Mouse (Mus musculus): ENCODE measurements at regions not wholly inside any gene's neighbourhood (a gene's known extent, or its start where the extent isn't known, plus 50 kb on each side); places are given as distances from the start of the nearest gene placed in this dataset.
"Not testable (repeated sequence)": the region's sequence is repeated elsewhere in the genome, so short reads cannot be mapped to it uniquely, and the experiment has no call there.

DNA sequence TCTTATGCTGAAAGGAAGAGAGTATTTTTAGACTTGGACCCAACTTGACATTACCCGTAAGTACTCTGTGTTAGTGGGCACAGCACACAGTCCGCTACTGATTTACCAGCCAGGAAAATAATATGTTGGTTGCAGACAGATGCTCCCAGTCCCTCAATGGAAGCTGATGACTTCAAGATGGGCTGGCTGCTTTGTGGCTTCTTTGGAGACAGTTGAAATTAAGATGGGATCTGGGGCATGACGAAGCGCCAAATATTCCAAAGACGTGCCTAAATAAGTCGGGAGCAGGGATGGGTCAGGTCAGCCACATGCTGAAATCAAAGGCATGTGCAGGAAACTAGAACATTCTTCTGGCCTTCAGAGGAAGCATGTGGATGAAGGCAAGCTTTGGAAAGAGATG is 321.8 kb upstream of the Cdh5 start:
- DNase-seq (ENCODE audit: low spot score in 2 of 2): no peak

DNA sequence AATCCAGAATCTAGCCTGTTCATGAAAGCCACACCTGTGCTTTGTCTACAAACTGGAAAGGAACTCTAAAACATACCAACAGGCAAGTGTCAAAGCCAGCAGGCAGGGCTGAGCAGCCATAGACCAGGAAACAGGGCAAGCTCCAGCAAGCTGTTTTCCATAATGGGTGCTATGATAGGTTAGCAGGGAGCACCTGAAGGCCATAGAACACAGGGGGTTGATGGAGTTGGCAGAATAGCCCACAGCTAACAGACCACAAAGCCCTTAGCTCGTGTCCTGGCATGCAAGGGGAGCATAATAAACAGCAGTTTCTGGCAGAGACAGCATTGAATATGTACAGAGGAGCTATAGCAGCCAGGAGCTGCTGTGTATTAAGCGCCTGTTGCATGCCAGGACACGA is 313.1 kb upstream of the Cdh5 start:
- no peak for DNase-seq (ENCODE audit: low spot score in 2 of 2)

DNA sequence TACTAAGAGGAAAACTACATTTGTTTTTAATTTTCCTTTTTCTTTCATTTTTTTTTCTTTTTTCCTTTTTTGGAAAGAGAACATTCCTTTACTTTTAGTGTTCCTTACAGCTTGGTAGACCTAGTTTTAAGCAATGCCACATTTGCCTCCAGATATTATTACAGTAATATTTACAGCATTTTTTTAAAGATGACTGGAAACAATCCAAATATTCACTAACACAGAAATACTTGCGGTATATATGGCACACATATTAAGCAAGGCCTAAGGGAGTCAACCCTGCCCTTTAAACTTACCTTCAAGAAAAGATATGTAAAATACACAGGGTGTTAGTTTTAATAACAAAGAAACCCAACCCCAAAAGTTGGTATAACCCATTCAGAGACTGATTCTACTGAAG is 308.1 kb upstream of the Cdh5 start:
- no peak for DNase-seq (ENCODE audit: low spot score in 2 of 2)

DNA sequence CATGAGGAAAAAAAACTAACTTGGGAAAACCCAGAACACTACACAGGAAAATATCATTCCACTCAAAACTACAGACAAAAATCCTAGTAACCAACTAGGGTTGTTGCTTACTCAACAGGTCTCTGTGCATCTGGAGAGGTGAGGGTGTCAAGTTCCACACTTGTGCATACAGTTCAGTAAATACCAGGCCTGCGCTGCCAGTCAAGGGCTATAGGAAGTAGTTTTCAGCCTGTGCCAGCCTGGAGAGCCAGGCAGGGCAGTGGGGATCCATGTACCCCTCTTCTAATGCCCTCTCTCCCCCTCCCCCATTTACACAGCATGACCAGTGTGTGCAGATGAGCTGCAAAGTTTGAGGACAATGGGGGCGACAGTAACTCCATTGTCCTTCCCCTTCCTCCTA is 302.8 kb upstream of the Cdh5 start:
- DNase-seq (ENCODE audit: low spot score in 2 of 2): not testable (repeated sequence)

DNA sequence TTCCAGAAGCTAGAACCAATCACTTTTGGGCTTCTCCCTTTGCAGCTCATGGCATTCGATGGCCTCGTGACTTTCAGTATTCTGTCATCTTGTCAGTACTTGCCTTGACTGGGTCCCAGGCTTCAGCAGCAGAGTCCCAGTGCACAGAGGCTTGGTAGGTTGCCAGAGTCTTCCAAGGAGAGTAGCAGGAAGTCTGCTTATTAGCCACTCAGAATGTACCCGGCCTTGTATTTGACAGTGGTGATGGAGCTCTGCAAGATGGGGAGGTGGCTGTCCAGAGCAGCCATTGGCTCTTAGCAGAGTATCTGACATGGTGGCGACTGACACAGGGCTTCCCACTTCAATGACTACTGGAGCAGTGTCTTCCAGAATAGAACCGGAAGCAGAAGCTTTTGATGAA is 293.3 kb upstream of the Cdh5 start:
- DNase-seq (ENCODE audit: low spot score in 2 of 2): no peak

DNA sequence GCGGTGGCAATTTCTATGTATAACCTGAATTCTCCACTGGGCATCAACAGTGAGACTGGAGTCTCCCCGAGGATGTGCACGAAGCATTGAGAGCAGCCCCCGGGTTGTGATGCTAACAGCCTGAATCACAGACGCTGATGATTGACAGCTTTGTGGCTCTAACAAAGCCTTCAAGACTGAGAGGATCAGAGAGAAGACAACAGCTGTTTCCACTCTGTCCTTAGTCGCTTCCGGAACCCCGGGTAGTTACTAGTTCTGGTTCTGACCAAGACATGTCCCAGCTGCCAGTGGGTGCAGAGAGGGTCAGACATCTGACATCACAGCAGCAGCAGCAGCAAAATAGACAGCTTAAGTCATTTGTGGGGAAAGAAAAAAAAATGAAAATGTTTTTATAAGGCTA is 292.8 kb upstream of the Cdh5 start:
- no peak for DNase-seq (ENCODE audit: low spot score in 2 of 2)

DNA sequence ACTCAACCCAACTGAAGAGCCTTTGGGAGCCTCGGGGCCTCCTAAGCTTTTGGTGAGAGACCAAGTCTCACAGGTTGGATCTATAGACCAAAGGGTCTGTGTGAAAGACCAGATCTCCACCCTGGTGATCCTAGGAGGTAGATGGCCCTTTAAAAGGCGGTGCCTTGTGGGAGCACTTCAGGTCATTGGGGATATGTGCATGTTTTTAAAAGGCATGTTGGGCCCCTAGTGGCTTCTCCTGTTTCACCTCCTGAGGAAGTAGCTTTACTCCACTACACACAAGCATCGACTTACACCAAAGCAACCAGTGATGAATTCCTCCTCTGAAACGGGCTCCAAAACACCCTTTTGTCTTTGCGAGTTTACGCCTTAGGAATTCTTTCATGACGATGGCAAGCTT is 292.3 kb upstream of the Cdh5 start:
- no peak for DNase-seq (ENCODE audit: low spot score in 2 of 2)

DNA sequence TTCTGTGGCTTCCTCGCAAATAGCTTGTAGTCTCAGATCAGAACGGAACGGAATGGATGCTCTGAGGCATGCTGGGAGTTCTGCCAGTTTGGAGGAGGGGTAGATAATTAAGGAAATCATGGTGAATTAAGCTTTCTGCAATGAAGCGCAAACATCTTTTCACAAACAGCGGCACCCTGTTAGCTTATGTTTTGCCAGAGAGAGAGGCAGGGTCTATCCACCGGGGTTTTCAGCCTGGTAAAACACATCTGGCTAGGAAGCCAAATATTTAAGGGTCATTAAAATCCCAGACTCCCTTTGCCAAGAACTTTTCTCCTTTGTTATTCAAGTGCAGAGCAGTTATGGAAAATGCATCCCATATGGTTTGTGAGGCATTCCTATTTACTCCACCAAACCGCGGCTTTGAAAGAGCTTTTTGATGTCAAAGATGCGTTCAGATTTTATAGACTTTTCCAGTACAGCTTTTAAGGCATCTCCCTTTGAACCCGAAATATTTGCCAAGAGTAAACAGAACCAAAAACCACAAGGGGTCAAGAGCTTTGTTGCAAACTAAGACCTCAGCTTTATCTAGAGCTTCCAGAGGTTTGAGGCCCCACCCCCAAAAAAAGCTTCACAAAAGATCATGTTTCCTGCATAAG is 287.4 kb upstream of the Cdh5 start:
- DNase-seq (ENCODE audit: low spot score in 2 of 2): no peak

DNA sequence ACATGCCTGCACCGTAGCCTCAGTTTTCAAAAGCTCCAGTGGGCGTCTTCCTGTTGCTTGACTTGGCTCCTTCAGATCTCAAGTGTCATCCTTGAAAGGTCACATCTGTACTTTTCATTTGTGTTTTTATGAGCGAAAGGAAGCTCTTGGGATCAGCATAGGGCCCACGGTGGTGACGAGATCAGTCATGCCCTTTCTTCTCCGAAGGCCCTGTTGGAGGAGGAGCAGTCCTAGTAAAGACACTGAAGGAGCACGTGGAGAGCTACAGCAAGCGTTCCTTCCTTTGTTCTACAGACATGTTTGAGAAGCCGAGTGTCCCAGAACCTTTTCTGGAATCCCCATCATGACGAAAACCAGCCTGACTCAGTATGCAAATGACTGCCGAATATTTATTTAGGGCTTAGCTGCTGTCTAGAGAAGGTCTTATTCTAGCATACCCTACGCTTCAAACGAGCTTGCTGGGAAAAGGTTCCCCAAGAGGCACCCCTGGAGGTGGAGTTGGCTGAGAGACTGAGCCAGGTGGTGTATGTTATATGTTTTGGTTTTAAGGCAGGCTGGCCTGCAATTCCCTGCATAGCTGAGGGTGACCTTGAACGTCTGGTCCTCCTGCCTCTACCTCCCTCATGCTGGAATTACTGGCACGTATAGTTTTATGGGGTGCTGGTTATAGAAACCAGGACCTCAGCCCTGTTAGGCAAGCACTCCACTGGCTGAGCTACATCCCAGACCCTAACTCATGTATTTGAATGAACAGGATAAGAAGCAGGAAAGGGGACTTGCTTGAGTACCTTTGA is 285.1 kb upstream of the Cdh5 start:
- DNase-seq (ENCODE audit: low spot score in 2 of 2): no peak

DNA sequence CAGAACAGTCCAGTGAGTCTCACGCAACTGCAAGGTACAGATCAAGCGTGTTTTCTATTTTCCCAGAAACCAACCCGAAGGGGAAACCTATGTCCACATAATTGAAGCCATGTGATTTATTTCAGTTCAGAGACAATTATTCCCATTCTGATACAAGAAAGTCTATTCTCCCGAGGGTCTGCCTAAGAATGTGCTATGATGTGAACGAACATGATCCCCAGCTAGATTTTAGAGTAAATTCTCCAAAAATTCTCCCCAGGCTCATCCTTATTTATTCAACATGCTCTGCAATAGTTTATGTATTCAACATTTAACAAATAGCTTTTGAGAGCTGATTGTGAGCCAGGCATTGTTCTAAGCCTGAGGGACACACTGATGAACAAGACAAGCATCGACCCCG is 277.9 kb upstream of the Cdh5 start:
- no peak for DNase-seq (ENCODE audit: low spot score in 2 of 2)

DNA sequence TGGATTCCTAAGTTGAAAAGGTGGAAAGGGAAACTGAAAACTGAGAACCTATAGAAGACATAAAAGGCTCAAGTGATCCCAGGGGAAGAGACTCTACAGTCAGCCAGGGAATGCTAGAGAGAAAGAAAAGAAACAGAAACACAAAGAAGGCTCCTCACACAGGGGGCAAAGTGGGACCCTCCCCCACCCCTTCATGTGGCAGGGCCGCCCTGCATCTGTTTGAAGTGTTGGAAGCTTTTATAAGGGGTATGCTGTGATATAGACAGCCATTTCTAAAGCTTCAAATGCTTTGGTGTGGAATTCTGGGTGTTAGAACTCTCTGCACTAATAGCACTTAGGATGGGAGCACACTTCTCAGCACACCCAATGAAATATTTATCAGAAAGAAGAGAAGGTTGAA is 276.7 kb upstream of the Cdh5 start:
- DNase-seq (ENCODE audit: low spot score in 2 of 2): no peak

DNA sequence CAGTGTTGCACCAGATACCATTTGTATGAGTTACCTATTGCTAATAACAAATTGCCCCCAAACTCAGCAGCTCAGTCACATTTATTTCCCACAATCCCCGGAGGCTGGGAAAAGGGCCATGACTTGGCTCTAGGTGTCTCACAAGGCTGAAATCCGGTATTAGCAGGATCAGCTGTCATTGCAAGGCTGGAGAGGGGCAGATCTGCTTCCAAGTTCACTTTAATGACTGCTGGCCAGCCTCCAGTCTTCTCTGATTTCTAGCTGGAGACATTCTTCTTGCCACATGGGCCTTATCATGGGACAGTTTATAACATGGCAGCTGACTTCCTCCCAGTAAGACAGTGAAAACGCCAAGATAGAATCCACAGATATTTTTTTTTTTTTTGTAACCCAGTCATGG is 276.1 kb upstream of the Cdh5 start:
- DNase-seq (ENCODE audit: low spot score in 2 of 2): no peak

DNA sequence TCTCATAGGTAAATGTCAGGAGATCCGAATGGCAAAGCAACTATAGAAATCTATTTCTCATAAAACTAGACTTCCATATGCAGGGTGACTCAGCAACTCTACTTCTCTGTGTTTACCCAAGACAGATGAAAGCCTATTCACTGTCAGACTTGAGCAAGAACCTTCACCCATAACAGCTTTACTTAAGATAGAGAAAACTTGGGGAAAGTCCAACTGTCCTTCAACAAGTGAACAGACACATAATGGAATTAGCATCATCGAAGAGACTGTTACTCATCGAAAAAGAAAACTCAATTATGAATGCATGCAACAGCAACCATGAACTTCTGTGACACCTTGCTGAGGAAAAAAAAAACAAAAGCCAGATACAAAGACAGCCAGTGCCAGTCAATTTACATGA is 271.0 kb upstream of the Cdh5 start:
- no peak for DNase-seq (ENCODE audit: low spot score in 2 of 2)

DNA sequence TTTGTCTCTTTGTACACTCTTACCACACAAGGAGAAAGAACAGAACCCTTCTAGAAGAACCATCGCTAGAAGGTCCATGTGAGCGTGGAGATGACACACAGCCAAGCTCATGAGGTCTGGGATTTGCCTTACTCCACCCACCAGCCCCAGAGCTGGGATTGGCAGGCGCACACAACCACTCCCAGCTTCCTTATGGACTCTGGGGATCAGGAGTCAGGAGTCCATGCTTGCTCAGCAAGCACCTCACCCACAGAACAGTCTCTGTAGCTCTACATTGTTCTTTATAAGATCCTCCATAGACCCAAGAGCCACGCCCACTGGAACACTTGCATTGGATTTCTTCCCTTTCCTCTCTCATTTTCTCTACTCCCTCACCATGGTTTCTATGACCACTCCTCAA is 261.4 kb upstream of the Cdh5 start:
- DNase-seq (ENCODE audit: low spot score in 2 of 2): no peak

DNA sequence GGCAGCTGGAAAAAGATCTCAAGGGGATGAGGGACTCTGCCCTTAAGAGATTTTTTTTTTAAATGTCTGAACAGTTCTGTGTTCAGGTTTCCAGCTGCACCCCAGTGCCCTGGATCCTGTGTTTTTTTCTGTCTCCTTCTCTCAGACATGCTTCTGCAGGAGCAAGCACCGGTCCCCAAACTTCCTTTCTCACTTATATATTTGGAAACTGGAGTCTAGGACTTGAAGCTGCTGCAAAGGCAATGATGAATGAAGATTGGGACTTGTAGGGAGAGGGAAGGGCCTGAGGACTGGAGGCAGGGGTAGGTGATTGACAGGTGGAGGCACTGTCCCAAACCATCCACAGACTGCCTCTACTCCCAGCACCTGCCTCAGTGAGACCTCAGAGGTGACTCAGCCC is 255.5 kb upstream of the Cdh5 start:
- DNase-seq (ENCODE audit: low spot score in 2 of 2): no peak

DNA sequence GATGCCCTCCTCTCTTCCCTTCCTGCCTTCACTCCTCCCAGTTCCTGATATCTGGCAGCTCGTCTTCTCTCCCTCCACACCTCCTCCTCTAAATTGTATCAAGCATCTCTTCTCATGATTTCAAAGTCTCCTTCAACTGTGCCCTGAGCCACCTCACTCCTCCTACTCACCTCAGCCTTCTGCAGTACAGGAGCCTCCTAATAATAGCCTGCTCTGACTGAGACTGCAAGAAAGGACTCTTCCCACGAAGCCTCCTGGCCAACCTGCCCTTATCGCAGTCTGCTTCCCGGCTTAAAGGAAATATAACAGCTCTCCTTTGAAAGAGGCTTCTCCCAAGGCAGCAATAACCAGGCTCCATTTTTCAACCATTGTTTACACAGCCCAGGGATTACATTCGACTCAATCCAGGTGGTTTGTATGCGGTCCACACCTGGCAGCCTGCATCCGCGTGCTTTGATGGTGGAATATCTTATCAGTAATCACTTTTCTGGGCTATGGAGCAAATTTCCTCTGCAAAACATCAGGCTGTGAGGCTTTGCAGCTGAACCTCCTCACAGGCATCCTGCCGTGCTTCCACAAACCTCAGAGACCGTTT is 254.9 kb upstream of the Cdh5 start:
- peak in 1 of 2 experiments; percentile 20 for DNase-seq (ENCODE audit: low spot score in 2 of 2)

DNA sequence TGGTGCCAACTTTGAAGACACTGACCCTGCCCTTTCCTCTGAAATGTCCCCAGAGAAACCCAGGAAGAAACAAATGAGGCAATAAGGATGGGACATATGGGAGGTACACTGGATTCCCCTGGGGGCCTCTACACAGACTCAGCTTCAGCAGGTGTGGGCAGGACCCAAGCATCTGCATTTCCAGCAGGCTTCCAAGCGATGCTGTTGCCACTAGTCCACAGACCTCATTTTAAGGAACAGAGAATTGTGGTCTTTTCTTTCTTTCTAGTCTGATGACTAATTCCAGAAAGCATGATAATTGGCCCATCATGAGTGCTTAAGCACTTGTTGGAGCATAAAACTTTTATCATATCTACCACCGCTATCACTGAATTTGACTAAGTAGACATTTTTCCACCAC is 251.6 kb upstream of the Cdh5 start:
- no peak for DNase-seq (ENCODE audit: low spot score in 2 of 2)

DNA sequence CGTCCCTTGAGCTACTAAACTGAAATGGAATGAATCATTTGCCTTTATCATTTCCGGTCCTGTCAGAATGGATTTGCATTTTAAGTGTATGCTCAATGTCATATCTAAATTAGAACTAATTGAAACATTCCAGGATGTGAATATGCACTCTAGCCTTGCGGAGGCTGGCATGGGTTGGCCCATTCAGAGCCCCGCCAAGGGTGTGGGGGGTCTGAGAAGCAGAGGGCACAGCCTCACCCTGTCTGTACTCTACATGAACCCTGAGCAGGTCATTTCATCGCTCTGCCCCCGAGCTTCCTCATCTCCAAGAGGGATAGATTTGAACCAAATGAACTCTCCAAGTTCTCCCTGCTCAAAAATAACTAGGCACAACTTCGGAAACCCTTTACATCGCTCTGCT is 250.1 kb upstream of the Cdh5 start:
- DNase-seq (ENCODE audit: low spot score in 2 of 2): no peak

DNA sequence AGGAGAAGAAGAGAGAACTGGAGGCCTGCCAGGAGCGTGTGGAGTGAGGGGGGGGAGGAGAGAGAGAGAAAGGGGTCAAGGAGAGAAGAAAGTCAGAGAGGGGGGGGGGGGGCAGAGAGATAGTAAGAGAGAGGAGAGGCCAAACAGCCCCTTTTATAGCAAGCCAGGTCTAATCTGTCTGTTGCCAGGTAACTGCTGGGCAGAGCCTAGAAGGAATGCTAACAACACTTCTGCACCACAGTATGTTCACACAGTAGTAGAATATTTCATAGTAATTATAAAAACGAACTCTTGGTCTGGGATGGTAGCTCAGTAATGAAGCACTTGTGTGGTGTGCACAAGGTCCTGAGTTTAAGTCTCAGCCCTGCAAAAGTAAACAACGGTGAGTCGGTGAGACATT is 248.4 kb upstream of the Cdh5 start:
- DNase-seq (ENCODE audit: low spot score in 2 of 2): no peak

DNA sequence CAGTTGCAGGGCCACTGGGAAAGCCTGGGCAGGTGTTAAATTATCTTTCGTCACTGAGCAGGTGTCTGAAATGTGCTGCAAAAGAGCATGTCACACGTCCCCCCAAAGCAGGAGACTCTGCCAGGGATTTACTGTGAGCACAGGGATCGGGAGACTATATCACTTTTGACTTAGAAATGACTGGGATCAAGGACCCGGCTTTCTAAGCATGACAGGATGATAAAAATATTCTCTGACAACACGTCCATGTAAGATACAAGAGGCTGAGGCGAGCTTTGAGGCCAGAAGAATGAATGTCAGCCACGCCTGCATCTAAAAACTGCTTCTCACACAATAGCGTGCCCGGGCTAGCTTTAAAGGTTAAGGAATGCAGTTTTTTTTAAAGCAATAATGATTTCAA is 246.1 kb upstream of the Cdh5 start:
- DNase-seq (ENCODE audit: low spot score in 2 of 2): no peak

DNA sequence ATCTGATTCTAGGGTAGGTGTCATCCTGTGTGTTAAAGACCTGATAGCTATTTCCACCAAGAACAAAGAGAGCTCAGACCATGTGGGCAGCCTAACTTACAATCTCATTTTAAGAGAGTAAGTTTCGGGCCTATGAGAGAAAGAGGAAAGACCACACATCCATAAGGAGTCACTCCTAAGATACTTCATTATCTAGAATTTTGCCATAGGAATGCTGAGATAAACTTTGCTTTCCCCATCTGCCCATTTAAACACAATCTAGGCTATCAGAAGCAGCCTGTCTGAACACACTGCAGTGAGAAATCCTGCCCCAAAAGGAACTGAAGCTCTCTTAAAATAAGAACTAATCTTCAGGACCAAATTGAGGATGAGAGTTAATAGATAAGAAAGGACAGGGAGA is 242.3 kb upstream of the Cdh5 start:
- DNase-seq (ENCODE audit: low spot score in 2 of 2): no peak

DNA sequence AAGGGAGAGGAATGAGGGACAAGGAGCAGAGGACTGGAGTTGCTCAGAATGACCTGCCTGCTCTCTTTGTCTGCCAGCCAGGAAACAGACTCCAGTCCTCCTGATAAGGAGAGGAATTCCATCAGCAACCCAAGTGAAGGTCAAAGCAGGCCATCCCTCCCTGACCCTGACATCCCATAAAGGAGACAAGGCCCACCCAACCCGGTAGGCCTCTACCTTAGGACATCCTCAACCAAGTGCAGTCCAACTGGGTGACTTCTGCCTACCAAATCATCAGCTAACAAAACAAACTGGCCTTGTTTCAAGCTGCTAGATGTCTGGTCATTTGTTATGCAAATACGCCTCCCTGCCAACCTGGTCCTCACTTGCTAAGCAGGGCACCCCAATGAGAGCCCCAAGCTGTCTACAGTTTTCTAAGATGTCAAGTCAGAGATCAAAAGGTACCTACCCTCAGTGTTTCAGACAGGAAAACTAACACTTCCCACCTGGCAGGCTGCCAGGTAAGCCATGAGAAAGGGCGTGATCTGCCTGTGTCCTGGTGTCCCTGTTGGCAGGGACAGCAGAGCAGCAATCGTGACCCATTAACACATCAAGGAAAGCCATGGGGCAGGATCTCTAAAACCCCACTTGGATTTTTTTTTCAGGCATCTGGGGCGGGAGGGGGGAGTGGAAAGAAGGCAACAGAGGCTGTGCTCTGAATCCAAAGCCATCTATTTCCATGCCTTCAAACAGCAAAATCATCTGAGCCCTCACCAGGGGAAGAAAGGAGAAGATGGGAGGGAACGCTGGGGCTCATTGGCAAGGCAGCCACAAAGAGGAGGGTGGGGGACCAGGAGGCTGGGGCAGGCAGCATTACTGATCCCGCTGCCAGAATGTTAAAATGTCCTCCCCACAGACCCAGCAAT is 227.6 kb upstream of the Cdh5 start:
- no peak for DNase-seq (ENCODE audit: low spot score in 2 of 2)
